Mouse (Mus musculus) thymus, adult 2 months (tissue): ENCODE results near the gene Psmd9. TPM values are rescaled to one million over a fixed set of nuclear protein-coding genes. Genes with fewer than 3 reads are reported as not detected.

ENCODE experiments used
- DNase-seq: peaks from one replicate; pipeline ENCODE4 v3.0.0; 2021
- H3K27ac ChIP-seq: fragments of 200-500 bp; 2 replicates; pipeline ENCODE4 v1.5.1; 2012; ENCODE audit warnings: low read length, control low read depth; ENCODE audit not compliant: control insufficient read depth, insufficient read depth
- H3K27me3 ChIP-seq: fragments of 200-500 bp; 2 replicates; pipeline ENCODE4 v1.6.1; 2012; ENCODE audit warnings: mild to moderate bottlenecking, low read length, moderate library complexity, mixed read lengths; ENCODE audit not compliant: control insufficient read depth, insufficient read depth
- H3K36me3 ChIP-seq: fragments of 200-500 bp; 2 replicates; pipeline ENCODE4 v1.6.1; 2012; ENCODE audit warnings: mild to moderate bottlenecking, low read length, moderate library complexity; ENCODE audit not compliant: control insufficient read depth, insufficient read depth
- H3K4me1 ChIP-seq: fragments of 200-500 bp; replicated peaks from 2 replicates; pipeline ENCODE4 v1.6.1; 2012; ENCODE audit warnings: low read length; ENCODE audit not compliant: control insufficient read depth, insufficient read depth
- H3K4me3 ChIP-seq: fragments of 200-500 bp; 2 replicates; pipeline ENCODE4 v1.5.1; 2012; ENCODE audit warnings: mild to moderate bottlenecking, low read length, control low read depth, moderate library complexity; ENCODE audit not compliant: control insufficient read depth, insufficient read depth
- CTCF ChIP-seq: fragments of 200-500 bp; IDR thresholded peaks from 2 replicates; pipeline ENCODE4 v1.5.1; 2012; ENCODE audit warnings: mild to moderate bottlenecking, control low read depth, low read length, moderate library complexity, borderline replicate concordance; ENCODE audit not compliant: control insufficient read depth, poor library complexity, insufficient read depth; ENCODE audit errors: extremely low read depth
- POLR2A ChIP-seq: fragments of 200-500 bp; IDR thresholded peaks from 2 replicates; pipeline ENCODE4 v1.6.1; 2012; ENCODE audit warnings: mild to moderate bottlenecking, low read length, control low read depth, moderate library complexity; ENCODE audit not compliant: control insufficient read depth, poor library complexity, insufficient read depth; ENCODE audit errors: extremely low read depth
- WGBS: fragments of 180-500 bp; shearing (Covaris S2); methylation state at CpG from one replicate; pipeline ENCODE4 v1.1.7; 2018; 5-methylcytosine and 5-hydroxymethylcytosine counted together
- polyA plus RNA-seq: library from polyadenylated mRNA; depleted of rRNA; stranded (reverse); fragments of >200 nt; gene quantifications from 2 replicates; pipeline ENCODE4 v1.2.3, GENCODE M21; 2012

Gene Psmd9
- polyA plus RNA-seq, 1 experiment, result 34.7 TPM

DNA sequence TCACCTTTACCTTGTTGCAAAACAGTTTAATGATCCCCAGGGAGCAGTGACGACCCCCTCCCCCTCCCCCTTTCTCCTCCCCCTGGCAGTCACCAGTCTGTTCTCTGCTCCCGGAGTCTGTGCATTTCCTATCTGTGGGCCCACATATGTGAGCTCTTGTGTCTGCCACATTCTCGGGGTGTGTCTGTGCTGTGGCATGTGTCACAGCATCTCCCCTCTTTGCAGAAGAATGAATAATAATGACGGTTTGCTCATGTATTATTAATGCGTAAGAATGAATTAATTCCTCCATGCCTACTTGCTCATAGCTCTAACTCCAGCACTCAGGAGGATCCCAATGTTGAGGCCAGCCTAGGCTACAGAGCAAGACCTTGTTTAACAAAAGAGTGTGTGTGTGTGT is 103.7 kb downstream of the Psmd9 start:
- DNase-seq, result no peak
- no peak overlapping the region for H3K27ac ChIP-seq
- H3K27me3 ChIP-seq, result no peaks in the 10 kb centered on the region
- no peak for TF ChIP-seq POLR2A
- TF ChIP-seq CTCF, result no peak
- no peaks in the 10 kb centered on the region for H3K36me3 ChIP-seq
- 88% methylated on average over 5 of the region's 5 CpGs for WGBS
- no peaks in the 10 kb centered on the region for H3K4me1 ChIP-seq
- H3K4me3 ChIP-seq, result no peak overlapping the region

DNA sequence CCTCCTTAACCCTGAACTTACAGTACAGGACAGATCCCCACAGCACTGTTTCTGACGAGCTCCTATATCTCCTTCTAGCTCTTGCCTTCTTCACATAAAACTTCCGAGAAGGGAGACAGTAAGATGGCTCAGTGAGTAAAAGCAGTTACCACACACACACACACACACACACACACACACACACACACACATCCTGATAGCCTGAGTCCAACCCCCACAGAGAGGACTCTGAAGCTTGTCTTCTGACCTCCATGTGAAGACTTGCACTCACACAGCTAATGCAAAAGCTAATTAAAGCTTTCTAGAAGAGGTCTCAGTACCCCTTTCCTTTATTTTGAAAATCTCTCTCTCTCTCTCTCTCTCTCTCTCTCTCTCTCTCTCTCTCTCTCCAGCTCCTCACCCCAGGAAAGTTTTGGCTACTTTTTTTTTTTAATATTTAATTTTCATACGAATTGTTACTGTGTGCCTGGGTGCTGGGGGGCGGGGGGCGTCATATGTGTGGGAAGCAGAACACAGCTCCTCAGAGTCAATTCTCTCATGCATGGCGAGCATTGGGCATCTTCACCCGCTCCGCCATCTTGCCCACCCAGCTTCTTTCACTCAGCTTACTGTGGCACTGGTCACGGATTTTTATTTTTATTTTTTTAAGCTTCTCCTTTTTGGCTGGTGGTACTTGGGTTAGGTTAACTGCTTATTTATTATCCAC is 107.6 kb downstream of the Psmd9 start:
- Histone ChIP-seq H3K27me3 (no peaks in the 10 kb centered on the region), H3K4me3 (no peak overlapping the region), H3K4me1 (peaks cover 2% of the 10 kb centered on the region; the same call in 1 of the 2 replicates), H3K27ac (no peak overlapping the region), H3K36me3 (no peaks in the 10 kb centered on the region)
- no peak for TF ChIP-seq POLR2A
- no peak for TF ChIP-seq CTCF
- no peak for DNase-seq
- 89% methylated on average over 9 of the region's 9 CpGs for WGBS

DNA sequence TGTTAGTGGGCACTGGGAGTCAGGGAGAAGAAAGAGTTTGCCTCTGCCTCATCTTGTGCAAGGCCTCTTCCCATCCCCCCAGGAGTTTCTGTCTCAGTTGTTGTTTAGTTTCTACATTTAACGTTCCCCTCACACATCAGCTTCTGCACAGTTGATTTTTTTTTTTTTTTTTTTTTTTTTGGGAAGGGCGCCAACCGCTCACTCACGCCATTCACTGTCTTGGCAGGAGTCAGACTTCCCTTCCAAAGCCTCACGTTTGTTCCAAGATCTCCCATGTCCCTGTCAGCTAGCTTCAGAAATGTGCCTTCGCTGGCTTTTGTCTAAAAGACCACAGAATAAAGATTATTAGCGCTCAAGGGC is 108.1 kb downstream of the Psmd9 start:
- Histone ChIP-seq H3K4me1 (peaks cover 2% of the 10 kb centered on the region; the same call in 1 of the 2 replicates), H3K27me3 (no peaks in the 10 kb centered on the region), H3K27ac (no peak overlapping the region), H3K36me3 (no peaks in the 10 kb centered on the region), H3K4me3 (no peak overlapping the region)
- no peak for DNase-seq
- 71% methylated on average over 7 of the region's 7 CpGs for WGBS
- TF ChIP-seq POLR2A, result no peak
- TF ChIP-seq CTCF, result no peak

DNA sequence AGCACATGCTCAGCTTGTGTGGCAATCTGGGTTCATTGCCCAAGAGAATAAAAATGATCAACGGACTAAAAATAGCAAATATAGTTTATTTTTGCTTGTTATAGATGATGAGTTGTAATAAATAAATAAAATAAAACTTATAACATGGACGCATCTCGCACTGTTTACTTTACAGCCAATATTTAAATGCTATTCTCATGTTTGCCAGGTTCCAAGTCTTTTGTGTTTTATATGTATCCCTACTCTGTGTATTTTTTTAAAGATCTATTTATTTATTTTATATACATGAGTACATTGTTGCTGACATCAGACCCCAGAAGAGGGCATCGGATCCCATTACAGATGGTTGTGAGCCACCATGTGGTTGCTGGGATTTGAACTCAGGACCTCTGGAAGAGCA is 108.5 kb downstream of the Psmd9 start:
- WGBS, result 97% methylated on average over 4 of the region's 4 CpGs
- H3K27me3 ChIP-seq, result no peaks in the 10 kb centered on the region
- DNase-seq, result no peak
- no peaks in the 10 kb centered on the region for H3K36me3 ChIP-seq
- H3K4me3 ChIP-seq, result no peak overlapping the region
- no peak for TF ChIP-seq POLR2A
- TF ChIP-seq CTCF, result no peak
- H3K27ac ChIP-seq, result no peak overlapping the region
- peaks cover 2% of the 10 kb centered on the region; the same call in 1 of the 2 replicates for H3K4me1 ChIP-seq

DNA sequence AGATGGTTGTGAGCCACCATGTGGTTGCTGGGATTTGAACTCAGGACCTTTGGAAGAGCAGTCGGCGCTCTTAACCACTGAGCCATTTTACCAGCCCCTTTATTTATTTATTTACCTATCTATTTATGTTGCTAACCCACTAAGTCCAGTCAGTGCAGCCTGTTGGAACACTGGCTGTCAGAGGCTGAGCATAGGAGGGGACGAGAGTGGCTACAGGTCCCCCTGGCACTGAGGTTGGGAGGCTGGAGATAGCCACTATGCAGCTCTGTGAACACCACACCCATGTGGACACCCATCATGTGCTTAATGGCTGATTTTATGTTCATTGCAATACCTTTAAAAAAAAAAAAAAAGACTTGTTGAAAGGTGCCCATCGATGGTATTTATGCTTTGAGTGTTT is 110.0 kb downstream of the Psmd9 start:
- 94% methylated on average over 4 of the region's 4 CpGs for WGBS
- Histone ChIP-seq H3K27ac (no peak overlapping the region), H3K36me3 (no peaks in the 10 kb centered on the region), H3K4me1 (peaks cover 2% of the 10 kb centered on the region; the same call in 1 of the 2 replicates), H3K4me3 (no peak overlapping the region), H3K27me3 (no peaks in the 10 kb centered on the region)
- DNase-seq, result no peak
- TF ChIP-seq CTCF, result no peak
- TF ChIP-seq POLR2A, result no peak

DNA sequence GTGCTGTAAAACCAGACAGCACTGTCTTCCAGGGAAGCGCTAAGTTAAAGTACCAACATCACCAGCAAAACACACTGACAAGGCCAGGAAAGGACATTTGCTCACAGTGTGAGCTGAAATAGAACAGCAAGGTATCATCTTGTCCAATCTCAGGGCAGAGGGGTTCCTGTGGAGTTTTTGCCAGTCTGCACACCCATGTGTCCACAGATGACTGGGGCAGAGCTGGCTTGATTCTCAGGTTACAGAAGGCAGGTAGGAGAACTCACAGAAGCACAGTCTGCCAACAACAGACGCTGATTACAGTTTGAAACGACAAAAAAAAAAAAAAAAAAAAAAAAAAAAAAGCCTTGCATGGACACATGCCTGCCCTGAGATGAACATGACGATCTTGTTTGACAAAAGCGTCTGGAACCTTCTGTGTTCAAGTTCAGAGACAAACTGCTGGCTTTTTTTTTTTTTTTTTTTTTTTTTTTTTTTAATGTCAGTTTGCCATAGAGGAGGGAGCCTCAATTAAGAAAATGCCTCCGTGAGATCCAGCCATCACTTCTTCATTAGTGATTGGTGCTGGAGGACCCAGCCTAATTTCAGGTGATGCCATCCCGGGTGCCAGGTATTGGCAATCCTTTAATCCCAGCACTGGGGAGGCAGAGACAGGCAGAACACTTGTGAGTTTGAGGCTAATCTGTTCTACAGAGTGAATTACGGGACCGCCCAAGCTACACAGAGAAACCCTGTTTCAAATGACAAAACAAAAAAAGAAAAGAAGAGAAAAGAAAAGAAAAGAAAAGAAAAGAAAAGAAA is 112.3 kb downstream of the Psmd9 start:
- no peak for TF ChIP-seq POLR2A
- no peak for TF ChIP-seq CTCF
- WGBS, result 88% methylated on average over 9 of the region's 9 CpGs
- Histone ChIP-seq H3K4me3 (no peak overlapping the region), H3K27ac (no peak overlapping the region), H3K27me3 (no peaks in the 10 kb centered on the region), H3K4me1 (peaks cover 2% of the 10 kb centered on the region; the same call in 1 of the 2 replicates), H3K36me3 (no peaks in the 10 kb centered on the region)
- no peak for DNase-seq
